Mouse (Mus musculus): ENCODE results near the gene Srbd1.
A peak's percentile ranks its signal among the peaks of the same experiment; 100 is the strongest.

The Srbd1 gene

DNA sequence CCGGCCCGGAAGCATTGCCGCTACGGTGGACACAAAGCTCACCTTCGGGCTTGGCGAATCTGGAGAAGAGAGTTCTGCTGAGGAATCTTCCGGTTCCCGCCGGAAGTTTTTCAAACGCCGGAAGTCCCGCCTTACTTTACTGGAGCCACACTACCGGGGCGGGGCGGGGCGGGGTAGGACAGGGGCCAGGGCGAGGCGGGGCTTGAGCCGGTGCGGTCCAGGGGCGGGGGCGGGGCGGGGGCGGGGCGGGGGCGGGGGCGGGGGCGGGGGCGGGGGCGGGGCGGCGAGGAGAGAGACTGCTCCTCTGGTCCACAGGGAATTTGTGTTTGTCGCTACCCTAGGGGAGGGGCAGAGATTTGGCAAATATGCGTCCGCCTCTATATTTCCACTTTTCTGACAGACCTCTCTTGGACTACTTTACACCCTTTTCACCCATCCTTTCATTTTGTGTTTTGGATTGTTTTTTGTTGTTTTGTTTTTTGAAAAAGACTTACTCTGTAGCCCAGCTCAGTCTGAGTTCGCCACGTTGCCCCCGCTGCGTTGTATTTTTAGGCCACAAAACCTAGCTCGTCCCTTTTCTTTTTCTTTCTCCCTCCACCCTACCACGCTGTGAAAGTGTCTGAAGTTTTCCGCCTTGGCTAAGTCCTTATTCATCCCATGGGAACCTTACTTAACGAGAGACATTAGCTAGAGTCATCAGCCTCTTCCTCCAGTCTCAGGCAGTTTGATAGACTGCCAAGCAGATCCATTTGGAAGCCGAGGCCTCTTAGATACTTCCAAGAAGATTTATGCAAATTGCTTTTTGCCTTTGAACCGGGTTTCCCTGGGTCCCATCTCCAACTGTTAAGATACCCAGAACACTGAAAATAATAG, at the start of gene Srbd1:
Gene Srbd1 (minus strand): TSS at position 97 of the 873 bp plus-strand sequence.
- DNase-seq = peak; percentile 97

DNA sequence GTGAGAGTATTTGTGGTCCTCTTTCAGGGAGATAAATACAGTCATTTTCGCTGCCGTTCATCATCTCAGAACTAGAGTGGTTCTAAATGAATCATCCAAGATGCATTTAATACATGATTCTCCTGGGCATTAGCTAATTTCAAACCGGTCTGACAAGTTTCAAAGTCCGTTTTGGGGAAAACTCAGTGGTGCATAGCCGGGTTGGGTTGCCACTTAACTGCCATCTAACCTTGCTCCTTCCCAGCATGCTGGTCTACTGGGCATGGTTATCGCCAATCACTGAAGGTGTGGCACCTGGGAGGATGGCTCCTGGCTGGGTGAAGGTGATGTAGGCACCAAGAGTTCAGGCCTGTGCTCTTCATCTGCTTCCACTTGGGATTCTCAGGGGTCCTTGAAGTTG, 49.0 kb upstream of the Srbd1 start:
- DNase-seq = no peak

DNA sequence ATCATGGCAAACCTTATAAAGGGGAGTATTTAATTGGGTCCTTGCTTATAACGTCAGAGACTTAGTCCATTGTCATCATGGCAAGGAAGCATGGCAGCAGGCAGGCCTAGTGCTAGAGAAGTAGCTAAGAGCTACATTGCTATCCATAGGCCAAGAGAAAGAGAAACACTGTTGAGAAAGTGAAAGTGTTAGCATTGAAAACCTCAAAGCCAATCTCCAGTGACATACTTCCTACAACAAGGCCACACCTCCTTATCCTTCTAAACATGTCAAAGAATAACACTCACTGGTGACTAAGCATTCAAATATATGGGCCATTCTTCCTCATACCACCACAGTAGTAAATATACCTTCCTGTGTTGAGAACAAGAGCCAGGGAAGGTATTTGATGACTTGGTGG, 42.8 kb upstream of the Srbd1 start:
- DNase-seq = no peak

DNA sequence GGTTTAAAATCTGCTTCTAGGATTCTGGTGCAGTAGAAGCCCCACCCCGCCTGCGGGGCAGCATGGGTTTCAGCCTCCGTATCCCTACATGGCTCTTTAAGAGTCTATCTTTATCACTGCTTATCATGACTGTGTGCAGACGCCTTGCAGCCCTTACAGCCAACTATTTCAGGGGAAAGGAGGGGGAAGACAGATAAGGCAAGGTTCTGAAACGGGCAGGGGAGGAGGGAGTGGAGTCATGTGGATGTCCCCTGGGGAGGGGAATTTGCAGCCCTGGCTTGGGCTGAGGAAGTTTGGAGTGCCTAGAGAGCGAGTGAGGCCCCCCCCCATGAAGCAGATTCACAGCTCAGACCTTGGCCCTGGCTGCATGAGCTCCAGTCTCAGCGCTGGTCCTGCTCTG, 40.6 kb upstream of the Srbd1 start:
- DNase-seq = no peak

DNA sequence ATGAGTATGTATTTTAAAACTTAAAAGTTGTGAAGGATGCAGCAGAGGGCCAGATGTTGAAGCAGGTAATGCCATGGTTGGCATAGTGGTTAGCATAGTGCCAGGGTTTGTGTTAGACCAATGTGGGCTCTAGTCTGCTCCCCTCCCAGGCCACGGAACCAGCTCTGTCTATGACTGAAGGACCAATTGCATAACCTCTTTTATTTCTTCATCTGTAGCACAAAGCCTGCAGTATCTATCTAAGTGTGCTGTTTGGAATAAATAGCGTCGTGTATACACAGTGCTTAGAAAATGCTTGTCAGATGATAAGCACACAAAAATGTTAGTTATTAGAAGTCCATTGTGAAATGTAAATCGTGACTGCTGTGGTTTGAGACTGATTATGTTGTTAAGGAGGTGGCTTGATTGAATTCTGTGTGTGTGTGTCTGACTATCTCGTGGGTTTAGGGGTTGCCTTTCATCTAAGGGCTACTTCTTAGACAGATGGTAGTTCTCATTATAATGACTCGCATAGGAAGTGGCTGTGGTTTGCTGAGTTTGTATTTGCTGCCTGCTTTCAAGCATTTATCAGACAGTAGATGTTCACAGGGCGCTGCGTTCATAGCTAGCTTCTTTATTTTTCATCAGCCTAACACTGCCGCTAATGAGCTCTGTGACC, 39.7 kb upstream of the Srbd1 start:
- no peak for DNase-seq

DNA sequence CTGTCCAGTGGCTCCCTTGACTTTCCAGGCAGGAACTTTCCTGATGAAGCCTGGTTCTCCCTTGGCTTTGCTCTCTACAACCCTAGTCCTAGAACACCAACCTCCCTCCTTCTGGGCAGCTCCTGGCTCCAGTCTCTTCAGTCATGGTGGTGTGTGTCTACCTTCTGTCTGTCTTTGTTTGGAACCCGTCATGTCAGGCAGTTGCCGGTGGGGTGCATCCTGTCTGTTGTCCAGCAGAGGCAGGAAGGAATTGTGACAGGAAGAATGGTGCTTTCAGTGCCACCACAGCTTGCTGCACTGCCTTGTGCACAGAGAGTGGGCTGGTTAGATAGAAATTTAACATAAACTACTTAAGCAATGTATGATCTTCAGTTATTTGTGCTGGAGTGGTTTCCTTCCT, 38.8 kb upstream of the Srbd1 start:
- no peak for DNase-seq

DNA sequence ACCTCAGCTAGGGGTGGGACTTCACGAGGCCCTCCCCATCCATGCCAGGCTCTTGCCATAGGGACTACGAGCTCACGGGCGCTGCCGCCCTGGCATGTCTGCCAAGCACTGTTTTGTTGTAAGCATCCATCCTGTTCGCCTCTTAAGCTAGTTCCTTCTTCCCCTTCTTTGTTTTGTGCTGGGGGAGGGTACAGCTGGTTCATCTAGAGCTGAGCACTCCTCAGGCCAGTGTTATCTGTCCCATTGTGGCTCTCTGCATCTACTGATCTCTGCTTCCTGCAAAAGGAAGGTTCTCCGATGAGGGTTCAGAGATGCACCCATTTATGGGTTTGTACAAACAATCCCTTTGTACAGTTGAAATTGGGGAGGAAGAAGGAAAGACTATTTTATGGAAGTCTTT, 31.7 kb upstream of the Srbd1 start:
- DNase-seq = no peak

DNA sequence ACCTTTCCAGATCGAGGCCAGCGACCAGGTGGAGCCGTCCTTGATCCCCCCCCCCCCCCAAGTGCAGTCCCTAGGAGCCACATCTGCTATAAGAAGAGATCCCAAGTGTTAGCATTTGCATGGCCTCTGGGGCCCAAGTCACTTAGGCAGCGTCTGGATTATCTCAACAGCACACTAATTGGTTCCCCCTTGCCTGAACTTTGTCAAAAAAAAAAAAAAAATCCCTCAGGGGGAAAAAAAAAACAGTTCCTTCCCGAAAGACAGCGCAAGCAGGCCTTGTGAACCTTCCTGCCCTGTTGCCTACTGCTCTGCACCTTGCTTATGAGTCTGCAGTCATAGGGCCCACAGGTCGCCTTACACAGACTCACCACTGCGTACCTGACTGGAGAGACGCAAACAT, 30.5 kb upstream of the Srbd1 start:
- DNase-seq = no peak

DNA sequence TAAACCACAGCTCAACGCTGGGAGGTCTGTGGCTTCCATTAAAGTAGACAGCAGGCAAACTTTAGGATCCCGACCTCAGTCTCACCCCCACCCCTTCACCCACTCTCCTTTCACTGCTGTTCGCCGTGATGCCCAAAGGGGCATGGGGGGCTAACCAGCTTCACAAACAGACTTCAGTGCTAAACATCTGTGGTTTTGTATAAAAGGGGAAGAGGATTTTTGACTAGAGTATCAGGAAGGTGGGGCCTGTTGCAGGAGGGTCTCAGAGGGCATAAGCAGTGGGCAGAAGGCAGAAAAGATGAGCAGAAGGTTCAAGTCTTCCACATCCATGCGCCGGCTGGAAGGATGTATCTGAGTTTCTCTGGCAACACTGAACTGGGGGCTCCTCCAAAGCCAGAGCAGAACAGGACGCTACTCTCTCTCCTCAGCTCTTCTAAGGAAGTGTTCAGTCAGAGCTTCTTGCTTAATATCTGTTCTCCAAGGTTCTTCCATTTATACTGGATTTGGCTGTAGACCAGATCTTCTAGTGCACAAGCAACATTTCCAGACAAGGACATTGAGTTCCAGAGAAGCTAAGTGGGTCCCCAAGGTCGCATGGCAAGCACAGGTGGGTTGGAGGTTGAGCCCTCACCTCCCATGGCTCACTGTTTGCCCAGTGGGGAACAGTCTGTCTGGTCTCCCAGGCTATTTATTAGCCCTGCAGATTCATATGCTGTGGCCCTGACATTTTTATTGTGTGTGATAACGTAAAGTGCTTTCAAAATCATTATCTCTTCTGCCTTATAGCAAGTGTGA, 25.4 kb upstream of the Srbd1 start:
- no peak for DNase-seq

DNA sequence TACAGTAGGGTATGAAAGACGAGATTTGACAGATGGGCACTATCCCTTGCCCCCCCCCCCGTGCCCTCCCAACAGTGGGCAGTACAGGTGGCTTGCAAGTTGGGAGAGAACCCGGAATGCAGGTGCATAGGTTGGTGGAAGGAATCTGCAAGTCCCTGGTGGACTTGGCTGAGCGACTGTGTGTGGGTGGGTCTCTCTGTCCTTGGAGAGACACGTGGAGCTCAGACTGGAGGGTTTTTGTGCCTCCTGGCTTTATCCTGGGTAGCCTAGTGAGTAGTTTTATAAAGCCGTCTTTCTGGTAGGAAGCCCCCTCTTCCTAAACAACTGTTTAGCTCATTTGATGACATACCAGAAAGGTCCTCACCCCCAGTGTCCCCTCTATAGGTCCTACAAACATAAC, 24.1 kb upstream of the Srbd1 start:
- DNase-seq = no peak

DNA sequence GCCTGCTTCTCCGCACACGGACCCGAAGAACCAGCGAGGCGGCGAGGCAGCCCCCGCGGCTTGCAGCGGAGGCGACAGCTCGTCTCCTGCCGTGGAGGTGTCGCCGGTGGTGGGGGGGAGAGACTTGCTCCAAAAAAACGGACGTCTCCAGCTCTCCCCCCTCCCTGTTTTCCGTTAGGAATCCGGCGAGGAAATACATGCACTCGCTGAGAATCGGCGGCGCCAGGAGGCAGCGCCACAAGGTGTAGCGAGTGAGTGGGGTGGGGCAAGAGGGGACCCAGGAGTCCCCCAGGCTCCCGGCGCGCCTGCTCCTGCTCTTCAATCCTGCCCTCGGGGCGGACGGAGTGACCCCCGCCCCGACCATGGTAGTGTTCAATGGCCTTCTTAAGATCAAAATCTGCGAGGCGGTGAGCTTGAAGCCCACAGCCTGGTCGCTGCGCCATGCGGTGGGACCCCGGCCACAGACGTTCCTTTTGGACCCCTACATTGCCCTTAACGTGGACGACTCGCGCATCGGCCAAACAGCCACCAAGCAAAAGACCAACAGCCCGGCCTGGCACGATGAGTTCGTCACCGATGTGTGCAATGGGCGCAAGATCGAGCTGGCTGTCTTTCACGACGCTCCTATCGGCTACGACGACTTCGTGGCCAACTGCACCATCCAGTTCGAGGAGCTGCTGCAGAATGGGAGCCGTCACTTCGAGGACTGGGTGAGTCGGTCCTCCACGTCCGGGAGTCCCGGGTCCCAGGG, 23.4 kb upstream of the Srbd1 start:
- DNase-seq = peak; percentile 40

DNA sequence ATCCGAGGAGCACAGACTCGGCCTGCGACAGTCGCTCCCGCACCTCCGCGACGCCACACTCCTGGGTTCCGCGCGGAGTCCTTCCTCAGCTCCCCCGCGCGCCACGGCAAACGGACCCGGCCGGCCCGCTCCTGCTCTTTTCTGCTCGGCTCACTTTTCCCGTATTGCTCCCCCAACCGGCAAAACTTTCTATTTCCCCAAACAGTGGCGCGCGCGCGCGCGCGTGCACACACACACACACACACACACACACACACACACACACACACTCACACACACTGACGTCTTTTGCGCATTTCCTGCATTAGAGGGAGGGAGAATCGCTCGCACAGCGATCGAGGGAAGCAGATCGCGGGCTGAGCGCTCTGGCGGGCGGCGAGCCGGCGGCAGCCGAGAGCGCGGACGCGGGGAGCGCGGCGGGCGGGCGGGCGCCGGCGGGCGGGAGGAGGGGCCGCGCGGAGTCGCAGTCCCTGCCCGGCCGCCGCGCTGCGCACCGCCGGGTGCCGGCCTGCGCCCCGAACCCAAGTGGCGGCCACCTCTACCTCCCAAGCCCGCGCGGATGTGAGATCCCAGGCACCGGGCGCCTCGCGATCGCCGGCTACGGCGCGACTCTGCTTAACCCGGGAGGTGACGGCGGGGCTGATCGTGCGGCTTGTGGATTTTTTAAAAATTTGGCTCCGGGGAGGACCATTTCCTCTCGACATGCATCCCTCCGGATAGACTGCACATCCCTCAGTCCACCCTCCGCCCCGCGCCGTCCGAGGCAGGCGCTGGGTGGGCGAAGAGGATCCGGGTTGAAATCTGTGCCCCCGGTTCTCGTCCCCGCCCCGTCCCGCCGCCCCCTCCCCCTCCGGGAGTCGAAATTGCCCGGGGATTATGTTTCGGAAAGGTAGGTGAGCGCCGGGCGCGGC, 22.6 kb upstream of the Srbd1 start, which contains the start of gene Prkce:
Gene Prkce (plus strand): TSS at position 466 of the 911 bp plus-strand sequence.
- peak; percentile 88 for DNase-seq

DNA sequence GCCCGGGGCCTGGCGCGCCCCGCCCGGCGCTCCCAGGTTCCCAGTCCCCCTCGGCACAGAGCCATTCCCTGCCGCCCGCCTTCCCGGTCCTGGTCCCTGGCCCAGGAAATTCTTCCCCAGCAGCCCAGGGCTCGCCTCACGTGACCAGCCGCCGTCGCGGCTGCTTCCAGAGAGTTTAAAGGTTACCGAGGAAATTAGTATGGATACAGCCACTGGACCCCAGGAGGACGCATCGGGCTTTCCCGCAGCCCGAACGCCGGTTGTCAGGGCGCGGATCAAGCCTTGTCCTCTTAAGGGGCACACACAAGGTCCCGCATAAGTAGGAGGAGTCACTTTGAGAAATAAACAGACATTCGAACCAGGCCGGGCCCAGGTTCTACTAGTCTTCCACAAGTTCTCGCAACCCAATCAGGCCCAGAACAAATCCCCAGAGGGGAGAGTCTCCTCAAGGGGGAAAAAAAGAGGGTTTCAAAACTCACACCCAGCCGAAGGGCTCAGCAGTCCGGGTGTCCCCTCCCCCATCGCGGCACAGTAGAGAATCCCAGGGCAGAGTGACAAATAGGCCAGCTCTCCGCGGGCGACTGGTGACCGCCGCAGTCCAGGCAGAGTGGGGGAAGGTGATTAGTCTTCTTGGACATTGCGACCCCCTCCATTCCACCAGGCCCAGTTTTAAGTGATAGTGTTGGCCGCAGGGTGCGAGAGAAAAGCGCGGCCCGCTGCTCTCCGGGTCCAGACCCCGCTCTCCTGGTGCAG, 21.8 kb upstream of the Srbd1 start:
- peak; percentile 92 for DNase-seq

DNA sequence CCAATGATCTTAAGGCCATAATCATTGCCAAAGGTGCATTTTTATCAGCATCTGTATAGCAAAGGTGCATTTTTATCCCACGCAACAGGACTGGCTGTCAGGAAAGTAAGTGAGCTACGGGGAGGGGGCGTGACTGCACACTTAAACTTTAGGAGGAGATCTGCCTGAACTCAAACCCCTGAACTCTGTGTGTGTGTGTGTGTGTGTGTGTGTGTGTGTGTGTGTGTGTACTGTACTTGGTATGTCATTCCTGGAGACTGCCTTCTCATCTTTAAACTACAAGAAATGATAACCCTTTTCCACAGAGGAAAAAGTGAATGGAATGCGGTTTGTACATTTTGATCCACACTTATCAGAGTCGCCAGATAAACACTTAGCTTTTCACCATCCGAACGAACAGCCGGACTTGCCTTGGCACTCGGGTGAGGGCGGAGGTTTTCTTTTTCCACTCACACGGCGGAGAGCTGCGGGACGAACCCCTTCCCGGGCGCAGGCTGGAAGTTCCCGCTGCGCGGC, 21.1 kb upstream of the Srbd1 start:
- DNase-seq = no peak

DNA sequence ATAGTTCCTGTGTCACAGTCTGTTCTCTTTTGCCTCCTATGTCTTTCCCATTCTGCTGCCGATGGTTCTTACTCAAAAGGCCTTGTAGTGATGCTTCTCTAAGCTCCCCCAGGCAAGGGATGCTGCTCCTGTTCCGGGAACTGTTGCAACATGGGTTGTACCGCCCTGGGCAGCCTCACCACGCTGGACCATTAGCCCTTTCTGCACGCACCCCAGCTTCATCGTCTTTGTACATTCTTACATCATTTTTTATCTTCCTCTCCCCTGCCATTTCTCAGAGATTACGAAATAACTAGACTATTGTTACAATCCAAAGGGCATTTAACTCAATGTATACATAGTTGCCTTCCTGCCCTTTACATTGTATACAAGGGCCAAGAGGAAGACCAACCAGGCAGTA, 19.4 kb upstream of the Srbd1 start:
- no peak for DNase-seq

DNA sequence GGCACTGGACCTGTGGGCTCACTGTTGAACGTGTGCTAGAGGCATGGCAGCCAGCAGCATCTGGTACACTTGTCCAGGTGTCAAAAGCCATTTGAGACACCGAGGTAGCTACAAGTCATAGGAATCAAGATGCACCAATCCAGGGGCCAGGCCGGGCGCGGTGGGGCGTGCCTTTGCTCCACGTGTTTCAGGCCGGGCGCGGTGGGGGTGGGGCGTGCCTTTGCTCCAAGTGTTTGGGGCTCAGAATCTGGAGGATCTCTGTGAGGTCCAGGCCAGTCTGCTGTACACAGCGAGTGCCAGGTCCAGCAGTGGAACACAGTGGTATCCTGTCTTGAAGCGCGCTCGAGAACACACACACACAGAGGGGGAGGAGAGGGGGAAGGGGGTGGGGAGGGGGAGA, 17.7 kb upstream of the Srbd1 start:
- no peak for DNase-seq

DNA sequence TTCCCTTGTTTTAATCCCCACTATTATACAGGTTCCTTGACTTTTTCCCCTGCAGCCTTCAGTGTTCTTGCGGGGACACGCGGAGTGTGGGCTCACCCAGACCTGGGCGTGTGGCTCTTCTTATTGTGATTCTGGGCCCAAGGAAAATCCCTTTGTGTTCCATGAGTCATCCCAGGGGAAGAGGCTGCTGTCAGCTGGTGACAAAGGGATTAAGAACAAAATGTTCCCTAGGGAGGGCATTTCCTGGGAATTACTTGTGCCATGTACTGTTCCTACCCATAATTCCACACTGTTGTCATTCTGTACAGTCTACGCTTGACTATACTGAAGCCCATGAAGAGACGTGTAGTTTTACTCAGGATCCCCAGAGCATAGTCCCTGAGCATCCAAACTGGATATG, 12.0 kb upstream of the Srbd1 start:
- DNase-seq = no peak

DNA sequence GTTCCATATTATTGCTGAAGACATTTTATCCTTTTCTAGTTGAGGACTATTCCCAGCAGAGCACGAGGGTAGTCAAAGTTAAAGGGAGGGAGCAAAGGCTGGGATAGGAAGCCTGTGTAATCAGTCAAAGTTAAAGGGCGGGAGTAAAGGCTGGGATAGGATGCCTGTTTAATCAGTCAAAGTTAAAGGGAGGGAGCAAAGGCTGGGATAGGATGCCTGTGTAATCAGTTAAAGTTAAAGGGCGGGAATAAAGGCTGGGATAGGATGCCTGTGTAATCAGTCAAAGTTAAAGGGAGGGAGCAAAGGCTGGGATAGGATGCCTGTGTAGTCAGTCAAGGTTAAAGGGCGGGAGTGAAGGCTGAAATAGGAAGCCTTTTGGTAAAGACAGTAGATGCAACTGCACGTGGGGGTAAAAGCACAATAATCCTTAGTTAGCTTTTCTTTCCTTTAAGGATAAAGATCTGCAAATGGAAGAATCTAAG, 5.9 kb upstream of the Srbd1 start:
- peak; percentile 55 for DNase-seq

DNA sequence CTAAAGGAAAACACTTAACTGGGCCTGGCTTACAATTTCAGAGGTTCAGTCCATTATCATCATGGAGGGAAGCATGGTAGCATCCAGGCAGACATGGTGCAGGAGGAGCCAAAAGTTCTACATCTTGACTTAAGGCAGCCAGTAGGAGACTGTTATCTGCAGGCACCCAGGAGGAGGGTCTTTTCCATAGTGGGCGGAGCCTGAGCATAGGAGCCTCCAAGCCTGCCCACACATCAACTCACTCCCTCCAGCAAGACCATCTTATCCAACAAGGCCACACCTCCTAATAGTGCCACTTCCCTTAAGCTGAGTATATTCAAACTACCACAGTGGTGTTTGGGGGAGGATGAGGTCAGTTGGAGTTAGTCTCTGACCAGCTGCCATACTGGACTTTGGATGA, 4.8 kb upstream of the Srbd1 start:
- no peak for DNase-seq

DNA sequence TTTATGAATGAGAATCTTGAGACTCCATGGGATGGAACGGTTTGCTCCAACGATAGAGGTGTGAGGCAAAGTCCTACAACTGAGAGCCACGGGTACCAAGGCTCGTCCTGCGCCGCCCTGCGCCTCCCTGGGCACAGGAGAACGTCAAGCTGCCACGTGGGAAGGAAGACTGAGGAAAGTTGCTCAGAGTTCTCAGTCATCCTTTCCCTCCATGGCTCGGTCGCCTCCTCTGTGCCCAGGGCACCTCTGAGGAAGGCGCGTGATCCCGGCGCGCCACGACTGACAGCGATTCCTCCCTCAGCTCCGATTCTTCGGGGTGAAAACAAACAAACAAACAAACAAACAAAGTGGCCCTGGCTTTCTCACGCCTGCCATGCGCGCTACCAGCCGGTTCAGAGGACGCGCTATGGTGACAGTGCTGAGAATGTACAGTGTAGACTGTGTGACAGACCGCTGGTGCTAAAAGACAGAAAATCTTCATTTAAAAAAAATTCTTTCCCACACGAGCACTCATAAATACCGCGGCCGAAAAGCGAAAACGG, 367 bp downstream of the Srbd1 start:
- DNase-seq = no peak

All from lung, postnatal 14 days (tissue).